Mouse (Mus musculus): Measurements from ENCODE around the gene Ndufa7. TPM values are rescaled to one million over a fixed set of nuclear protein-coding genes. Genes with fewer than 3 reads are reported as not detected.
"Not testable (repeated sequence)": the region's sequence is repeated elsewhere in the genome, so short reads cannot be mapped to it uniquely, and the experiment has no call there.

The Ndufa7 gene
- total RNA-seq, 2 experiments from 2014 or later: 194 to 196 TPM

- peak; percentile 80 to 85 for DNase-seq (ENCODE audit: low spot score in 2 of 2)
These were observed 41.1 kb downstream of the Ndufa7 start for GRCm38 (mm10) chr17:33865330-33866030.

- DNase-seq (ENCODE audit: low spot score in 2 of 2): not testable (repeated sequence)
These were observed 49.2 kb downstream of the Ndufa7 start, which contains the start of gene Gm7029 for GRCm38 (mm10) chr17:33873537-33873936. TSS of gene Gm7029 (plus strand) at chr17:33873837.

- no peak for DNase-seq (ENCODE audit: low spot score in 2 of 2)
These were observed 50.0 kb downstream of the Ndufa7 start for GRCm38 (mm10) chr17:33874411-33874810.

- DNase-seq (ENCODE audit: low spot score in 2 of 2): peak in 1 of 2 experiments; percentile 7
These were observed 51.4 kb downstream of the Ndufa7 start for GRCm38 (mm10) chr17:33875797-33876196.

- not testable (repeated sequence) for DNase-seq (ENCODE audit: low spot score in 2 of 2)
These were observed 59.9 kb downstream of the Ndufa7 start for GRCm38 (mm10) chr17:33884320-33884719.

GRCm38 (mm10) chr17:33887802-33888201 is 63.4 kb downstream of the Ndufa7 start:
- not testable (repeated sequence) for DNase-seq (ENCODE audit: low spot score in 2 of 2)

Small RNA genes within 50 kb of the gene (microRNA-seq; reads per million reads assigned to microRNA genes)
- 0 reads per million in 2 experiments for gene Gm27740

Other genes starting within 250 kb of the Ndufa7 start
- gene Zfp414, start 195.5 kb upstream of the Ndufa7 start, total RNA-seq (2021): 10 to 100 TPM; 44.0 to 46.7 TPM
- under 1 TPM in 1 of 2 experiments, not detected in 1; 0.60 TPM for gene Pram1, start 186.5 kb upstream of the Ndufa7 start, total RNA-seq (2021)
- 100 to 1,000 TPM; 129 to 143 TPM for gene Hnrnpm, start 137.7 kb upstream of the Ndufa7 start, total RNA-seq (2021)
- gene March2, start 105.9 kb upstream of the Ndufa7 start, total RNA-seq (2021): 10 to 100 TPM; 90.0 to 90.1 TPM
- 100 to 1,000 TPM; 359 to 382 TPM for gene Rab11b, start 64.0 kb upstream of the Ndufa7 start, total RNA-seq (2021)
- gene Angptl4, start 42.7 kb upstream of the Ndufa7 start, total RNA-seq (2021): 1 to 10 TPM; 1.4 to 2.2 TPM
- gene Kank3, start 14.1 kb upstream of the Ndufa7 start, total RNA-seq (2021): 10 to 100 TPM; 27.5 to 32.7 TPM
- gene Rps28, start within 50 bp of the Ndufa7 start, total RNA-seq (2021): 100 to 1,000 TPM; 702 to 765 TPM
- 10 to 100 TPM; 24.2 to 24.4 TPM for gene Cd320, start 18.5 kb downstream of the Ndufa7 start, total RNA-seq (2021)
- not detected for gene Gm7029, start 49.3 kb downstream of the Ndufa7 start, total RNA-seq (2021)
- 1 to 10 TPM; 2.5 to 2.8 TPM for gene Kifc1, start 66.1 kb downstream of the Ndufa7 start, total RNA-seq (2021)
- gene Platr17, start 80.6 kb downstream of the Ndufa7 start, total RNA-seq (2021): under 1 TPM in 1 of 2 experiments, not detected in 1; 0.58 TPM
- gene Daxx, start 84.8 kb downstream of the Ndufa7 start, total RNA-seq (2021): 10 to 100 TPM; 27.4 to 34.7 TPM
- 10 to 100 TPM; 42.0 to 53.5 TPM for gene Tapbp, start 91.3 kb downstream of the Ndufa7 start, total RNA-seq (2021)
- 10 to 100 TPM; 33.0 to 35.5 TPM for gene Zbtb22, start 91.3 kb downstream of the Ndufa7 start, total RNA-seq (2021)
- gene Rgl2, start 105.0 kb downstream of the Ndufa7 start, total RNA-seq (2021): 10 to 100 TPM; 62.2 to 63.5 TPM
- gene Pfdn6, start 115.8 kb downstream of the Ndufa7 start, total RNA-seq (2021): 10 to 100 TPM; 92.3 to 94.0 TPM
- 10 to 100 TPM; 12.5 to 13.8 TPM for gene Wdr46, start 116.1 kb downstream of the Ndufa7 start, total RNA-seq (2021)
- gene B3galt4, start 126.9 kb downstream of the Ndufa7 start, total RNA-seq (2021): 1 to 10 TPM; 5.9 to 6.5 TPM
- gene Vps52, start 131.2 kb downstream of the Ndufa7 start, total RNA-seq (2021): 10 to 100 TPM; 71.1 to 71.2 TPM
- 100 to 1,000 TPM; 332 to 337 TPM for gene Rps18, start 131.4 kb downstream of the Ndufa7 start, total RNA-seq (2021)
- 10 to 100 TPM; 30.9 to 33.6 TPM for gene H2-K1, start 175.8 kb downstream of the Ndufa7 start, total RNA-seq (2021)
- 10 to 100 TPM; 31.6 to 34.6 TPM for gene Ring1, start 200.1 kb downstream of the Ndufa7 start, total RNA-seq (2021)
- 10 to 100 TPM; 39.3 to 43.2 TPM for gene H2-Ke6, start 203.5 kb downstream of the Ndufa7 start, total RNA-seq (2021)
- gene Slc39a7, start 207.1 kb downstream of the Ndufa7 start, total RNA-seq (2021): 100 to 1,000 TPM in 1 of 2 experiments, 10 to 100 TPM in 1; 96.1 to 101 TPM
- gene Rxrb, start 207.2 kb downstream of the Ndufa7 start, total RNA-seq (2021): 10 to 100 TPM; 80.6 to 84.1 TPM
- gene Col11a2, start 214.9 kb downstream of the Ndufa7 start, total RNA-seq (2021): 10 to 100 TPM; 14.5 to 14.6 TPM